Mouse (Mus musculus): ENCODE results near the gene Atp6v0d1.
"Not testable (repeated sequence)": the region's sequence is repeated elsewhere in the genome, so short reads cannot be mapped to it uniquely, and the experiment has no call there.

Atp6v0d1 gene

DNA sequence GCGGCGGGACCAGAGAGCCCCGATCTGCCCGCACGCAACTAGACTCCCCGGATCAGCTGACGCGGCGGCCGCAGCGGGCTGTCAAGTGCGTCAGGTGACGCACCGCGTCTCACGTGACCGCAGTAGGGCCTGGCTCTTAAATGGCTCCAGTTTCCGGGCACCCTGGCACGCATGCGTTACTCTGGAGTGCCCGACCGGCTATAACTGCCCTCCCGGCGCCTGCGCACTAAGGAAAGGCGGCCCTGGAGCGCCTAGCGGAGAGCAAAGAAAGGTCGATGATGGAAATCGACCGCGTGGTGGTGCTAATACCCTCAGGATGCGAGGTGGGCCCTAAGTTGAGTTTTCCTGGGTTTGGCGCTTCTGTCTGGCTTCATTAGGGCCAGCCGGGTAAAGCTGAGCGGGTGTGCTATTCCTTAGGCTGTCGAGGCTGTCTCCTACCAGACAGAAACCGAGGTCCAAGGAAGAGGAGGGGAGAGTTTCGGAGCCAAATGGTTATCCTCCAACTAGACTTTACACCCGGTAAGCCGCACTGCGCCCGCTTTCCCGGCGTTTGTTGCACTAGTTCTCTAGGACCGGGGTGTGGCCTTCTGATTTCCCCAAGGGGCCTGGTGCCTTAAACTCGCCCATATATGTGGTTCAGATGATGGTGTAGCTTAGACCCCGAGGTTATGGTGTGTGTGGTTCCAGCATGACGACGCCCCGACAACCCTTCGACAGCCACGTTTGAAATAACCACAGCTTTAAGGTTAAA is at the start of gene Atp6v0d1:
TSS of gene Atp6v0d1 (minus strand) at position 96 of the 751 bp plus-strand sequence.
- peak; percentile 99 for DNase-seq (ENCODE audit: extremely low spot score, low spot score)

DNA sequence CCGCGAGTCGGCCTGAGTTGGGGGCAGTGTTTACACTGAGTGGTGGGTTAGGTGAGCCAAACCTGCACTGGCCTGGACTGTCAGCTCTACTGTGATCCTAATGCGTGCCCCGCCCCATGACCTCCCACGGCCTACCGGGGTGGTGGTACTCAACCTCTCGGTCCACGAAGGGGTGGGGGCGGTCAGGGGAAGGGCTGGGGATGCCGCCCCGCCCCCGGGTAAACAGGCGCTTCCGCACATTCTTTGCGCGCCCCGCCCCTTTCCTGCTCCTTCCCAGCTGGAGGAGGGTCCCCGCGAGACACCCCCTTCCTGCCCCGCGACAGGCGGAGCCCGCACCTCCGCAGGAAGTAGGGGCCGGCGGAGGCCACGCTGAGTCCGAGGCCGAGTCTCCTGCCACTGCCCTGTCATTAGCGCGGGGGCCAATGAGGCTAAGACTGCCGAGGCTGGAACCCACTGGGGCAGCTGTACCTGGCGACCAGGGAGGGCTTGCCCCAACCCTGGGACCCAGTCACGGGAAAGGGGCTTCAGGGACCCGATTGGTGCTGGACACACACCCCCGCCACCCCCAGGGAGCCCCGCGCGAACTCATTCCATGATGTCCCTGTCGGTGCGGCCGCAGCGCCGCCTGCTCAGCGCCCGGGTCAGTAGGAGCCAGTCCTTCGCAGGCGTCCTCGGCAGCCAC is 48.1 kb upstream of the Atp6v0d1 start:
- DNase-seq (ENCODE audit: extremely low spot score, low spot score), result peak; percentile 54

DNA sequence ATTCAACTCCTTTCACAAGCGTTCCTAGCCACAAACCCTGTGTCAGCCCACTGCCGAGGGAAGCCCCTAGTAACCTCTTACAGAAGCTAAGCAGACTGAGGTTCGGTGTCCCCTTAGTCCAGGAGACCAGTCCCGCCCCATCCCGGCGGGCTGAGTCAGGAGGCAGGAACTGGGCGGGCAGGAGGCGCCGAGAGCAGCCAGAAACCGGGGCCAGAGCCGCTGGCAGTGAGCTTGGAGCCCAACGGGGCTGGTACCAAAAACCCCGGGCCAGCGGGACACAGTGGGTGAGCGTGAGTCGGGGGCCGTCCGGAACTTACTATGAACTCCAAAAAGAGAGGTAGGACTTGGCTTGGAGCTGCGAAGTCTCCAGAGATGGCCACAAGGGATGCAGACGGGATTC is 47.2 kb upstream of the Atp6v0d1 start:
- DNase-seq (ENCODE audit: extremely low spot score, low spot score), result peak; percentile 29

DNA sequence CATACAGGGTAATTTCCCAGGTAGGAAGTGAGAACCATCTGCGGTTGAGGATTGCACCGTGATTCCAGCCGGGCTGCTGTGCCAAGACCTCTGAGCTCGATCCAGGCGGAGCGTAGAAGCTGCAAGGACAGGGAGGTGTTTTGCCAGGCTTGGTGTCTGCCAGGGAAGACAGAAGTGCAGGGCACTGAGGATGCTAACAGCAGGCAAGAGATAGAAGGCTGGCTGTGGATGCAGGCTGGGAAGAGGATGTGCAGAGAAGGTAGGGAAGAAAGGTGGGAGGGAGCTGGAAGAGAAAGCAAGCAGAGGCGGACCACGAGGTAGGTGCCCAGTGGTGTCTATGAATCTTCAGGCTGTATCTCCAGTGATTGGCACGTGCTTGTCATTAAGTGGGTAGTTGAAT is 46.0 kb upstream of the Atp6v0d1 start:
- DNase-seq (ENCODE audit: extremely low spot score, low spot score), result no peak

DNA sequence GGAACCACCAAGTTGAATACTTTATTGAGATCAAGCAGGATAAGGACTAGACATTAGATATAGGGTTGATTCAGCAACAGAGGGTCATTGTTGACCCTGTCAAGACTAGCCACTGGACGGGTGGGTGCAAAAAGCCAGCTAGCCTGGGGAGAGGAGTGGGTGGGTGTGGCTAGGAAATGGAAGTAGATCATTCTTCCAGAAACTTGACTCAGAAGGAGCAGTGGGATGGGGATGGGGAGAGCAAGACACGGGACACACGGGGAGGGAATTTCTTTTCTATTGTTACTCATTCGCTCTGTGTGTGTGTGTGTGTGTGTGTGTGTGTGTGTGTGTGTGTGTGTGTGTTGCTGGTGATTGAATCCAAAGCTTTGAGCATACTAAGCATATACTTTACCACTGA is 43.9 kb upstream of the Atp6v0d1 start:
- DNase-seq (ENCODE audit: extremely low spot score, low spot score), result no peak

DNA sequence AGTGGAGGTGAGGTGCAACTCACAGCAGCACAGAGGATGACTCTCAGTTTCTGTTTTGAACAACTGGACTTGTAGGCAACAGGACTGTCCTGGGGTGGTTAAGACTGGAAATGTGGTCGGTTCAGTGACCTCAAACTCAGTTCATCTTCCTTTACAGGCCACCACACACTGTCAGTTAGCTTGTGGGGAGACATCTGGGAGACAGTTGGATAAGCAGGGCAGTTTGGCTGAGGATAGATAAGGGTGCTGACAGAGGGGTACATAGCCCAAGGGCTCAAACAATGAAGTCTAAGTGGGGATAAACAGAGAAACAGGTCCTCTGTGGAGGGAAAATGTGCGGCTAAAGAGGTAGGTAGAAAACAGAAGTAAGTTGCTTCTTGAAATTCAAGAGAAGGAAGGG is 43.5 kb upstream of the Atp6v0d1 start:
- DNase-seq (ENCODE audit: extremely low spot score, low spot score), result no peak

DNA sequence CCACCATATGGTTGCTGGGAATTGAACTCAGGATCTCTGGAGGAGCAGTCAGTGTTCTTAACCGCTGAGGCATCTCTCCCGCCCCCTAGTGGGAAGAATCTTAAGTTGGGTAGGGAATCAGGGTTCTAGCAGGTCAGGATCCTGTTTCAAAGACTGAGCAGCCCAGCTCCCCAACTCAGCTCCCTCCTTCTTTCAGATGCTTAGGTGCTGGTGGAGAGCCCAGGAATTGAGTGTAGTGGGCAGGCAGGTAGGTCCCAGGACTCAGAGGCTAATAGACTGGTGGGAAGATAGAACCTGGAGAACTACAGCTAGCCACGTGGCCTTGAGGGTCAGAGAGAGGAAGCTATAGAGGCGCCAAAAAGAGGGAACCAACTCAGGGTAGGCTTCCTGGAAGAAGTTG is 41.8 kb upstream of the Atp6v0d1 start:
- no peak for DNase-seq (ENCODE audit: extremely low spot score, low spot score)

- DNase-seq (ENCODE audit: extremely low spot score, low spot score), result no peak
Measured at GRCm38 (mm10) chr8:105607062-105607461, 41.2 kb upstream of the Atp6v0d1 start.

GRCm38 (mm10) chr8:105606189-105607023 is 40.6 kb upstream of the Atp6v0d1 start:
- DNase-seq (ENCODE audit: extremely low spot score, low spot score), result peak; percentile 83

- DNase-seq (ENCODE audit: extremely low spot score, low spot score), result peak; percentile 69
Measured at GRCm38 (mm10) chr8:105605491-105606188, 39.8 kb upstream of the Atp6v0d1 start.

DNA sequence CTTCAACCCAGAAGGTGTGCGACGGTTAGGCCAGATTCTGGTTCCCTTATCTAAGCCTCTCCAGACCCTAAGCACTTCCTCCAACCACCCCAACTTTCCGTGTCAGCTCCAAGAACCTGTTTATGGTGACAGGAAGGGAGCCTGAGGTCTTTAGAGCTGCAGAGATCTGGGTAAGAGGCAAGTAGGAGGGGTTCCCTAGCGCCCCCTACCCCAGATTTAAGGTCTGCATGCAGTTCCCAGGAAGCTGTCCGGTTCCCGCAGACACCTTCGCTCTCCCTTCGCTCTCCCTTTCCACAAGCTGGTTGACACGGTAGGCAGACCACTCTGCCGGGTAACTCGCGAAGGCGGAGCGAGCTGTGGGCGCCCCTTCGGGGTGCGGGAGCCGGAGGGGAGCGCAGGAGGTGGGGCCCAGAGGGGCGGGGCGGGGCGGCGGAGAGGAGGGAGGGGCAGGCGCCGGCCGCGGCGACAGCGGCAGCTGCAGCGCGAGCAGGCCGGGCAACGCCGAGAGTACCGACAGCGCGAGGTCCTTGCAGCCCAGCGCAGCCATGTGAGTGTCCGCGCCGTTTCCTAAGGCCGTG is 39.0 kb upstream of the Atp6v0d1 start, which contains the start of gene Ripor1:
TSS of gene Ripor1 (plus strand) at position 452 of the 578 bp plus-strand sequence.
- peak; percentile 85 for DNase-seq (ENCODE audit: extremely low spot score, low spot score)

- DNase-seq (ENCODE audit: extremely low spot score, low spot score), result not testable (repeated sequence)
Measured at GRCm38 (mm10) chr8:105602540-105602939, 36.7 kb upstream of the Atp6v0d1 start.

GRCm38 (mm10) chr8:105601301-105601700 is 35.5 kb upstream of the Atp6v0d1 start:
- DNase-seq (ENCODE audit: extremely low spot score, low spot score), result no peak

- no peak for DNase-seq (ENCODE audit: extremely low spot score, low spot score)
Measured at GRCm38 (mm10) chr8:105598777-105599176, 32.9 kb upstream of the Atp6v0d1 start.

GRCm38 (mm10) chr8:105596362-105597034 is 30.7 kb upstream of the Atp6v0d1 start:
- DNase-seq (ENCODE audit: extremely low spot score, low spot score), result peak; percentile 63

- DNase-seq (ENCODE audit: extremely low spot score, low spot score), result no peak
Measured at GRCm38 (mm10) chr8:105594451-105595242, 28.8 kb upstream of the Atp6v0d1 start.

- DNase-seq (ENCODE audit: extremely low spot score, low spot score), result peak; percentile 47
Measured at GRCm38 (mm10) chr8:105593859-105594258, 28.0 kb upstream of the Atp6v0d1 start.

GRCm38 (mm10) chr8:105592431-105592830 is 26.6 kb upstream of the Atp6v0d1 start:
- DNase-seq (ENCODE audit: extremely low spot score, low spot score), result no peak

DNA sequence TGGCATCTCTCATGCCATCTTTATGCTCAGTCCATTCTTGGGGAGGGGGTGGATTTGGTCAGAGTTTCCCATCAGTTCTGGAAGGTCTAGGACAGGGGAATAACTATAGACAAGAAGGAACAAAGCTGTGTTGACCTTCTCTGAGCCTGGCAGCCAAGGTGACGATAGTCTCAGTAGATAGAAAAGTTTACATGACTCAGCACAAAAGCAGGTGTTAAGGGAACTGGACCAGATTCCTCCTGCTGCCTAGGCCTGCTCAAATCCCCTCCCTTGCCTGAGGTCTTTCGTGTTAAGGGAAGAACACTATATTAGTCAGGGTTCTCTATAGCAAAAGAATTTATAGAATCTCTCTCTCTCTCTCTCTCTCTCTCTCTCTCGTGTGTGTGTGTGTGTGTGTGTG is 13.9 kb upstream of the Atp6v0d1 start:
- no peak for DNase-seq (ENCODE audit: extremely low spot score, low spot score)
